Mouse (Mus musculus): ENCODE measurements around the gene Ttc25.

- TF ChIP-seq CEBPB (IDR thresholded peaks at IDR 0.05; ENCODE audit: low read depth), result no peak
- no peak for TF ChIP-seq CTCF (IDR thresholded peaks at IDR 0.05; ENCODE audit: control insufficient read depth, insufficient read depth, insufficient read length)
- TF ChIP-seq MAX (IDR thresholded peaks at IDR 0.05), result no peak
- TF ChIP-seq FOSL1 (IDR thresholded peaks at IDR 0.05; ENCODE audit: insufficient read depth, low read length, poor library complexity, severe bottlenecking), result no peak
- no peak for TF ChIP-seq MYOG (IDR thresholded peaks at IDR 0.05; ENCODE audit: control insufficient read depth, extremely low read depth, insufficient read length)
Observed at GRCm38 (mm10) chr11:100569789-100570188, 24.4 kb downstream of the Ttc25 start.

Measured in C2C12 (cell line).